Mouse (Mus musculus) erythroblast, embryonic 14.5 days (primary cell): Measurements from ENCODE around the gene Irgm2.

ENCODE experiments used
- GATA1 ChIP-seq: IDR thresholded peaks from 2 replicates; pipeline ENCODE4 v1.6.1; 2012; ENCODE audit warnings: low read length, inconsistent platforms, mixed read lengths
- TAL1 ChIP-seq: IDR thresholded peaks from 3 replicates; pipeline ENCODE4 v1.6.1; 2012; ENCODE audit warnings: low read length, inconsistent platforms, mixed read lengths

DNA sequence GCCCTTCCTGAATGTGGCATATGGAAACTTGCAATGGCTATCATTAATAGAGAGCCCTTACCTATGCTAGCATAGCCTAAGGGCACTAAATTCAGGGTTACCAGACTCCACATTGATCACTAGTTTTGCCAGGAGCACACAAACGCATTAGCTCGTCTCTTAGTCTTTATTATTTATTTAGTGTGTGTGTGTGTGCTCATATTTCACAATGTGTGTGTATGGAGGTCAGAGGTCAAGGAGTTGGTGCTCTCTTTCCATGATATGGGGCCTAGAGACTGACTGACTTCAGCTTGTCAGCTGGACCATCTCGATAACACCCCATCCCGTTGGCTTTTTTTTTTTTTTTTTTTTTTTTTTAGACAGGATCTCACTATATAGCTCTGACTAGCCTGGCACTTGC, 29.8 kb upstream of the Irgm2 start:
- TF ChIP-seq GATA1 (no peak), TAL1 (no peak)
